Comparison of ENCODE assay signal across 26 mouse cellular contexts in genomic region chr9:9218301-9218700, GRCm38 (mm10). TPM values are rescaled to one million over a fixed set of nuclear protein-coding genes. Genes with fewer than 3 reads are reported as not detected.
DNase-seq lines count a peak whose midpoint lies in the region; ATAC-seq and TF ChIP-seq lines count a peak whose summit lies in the region.
"Had no signal": no experiment of that assay in that cellular context is flagged by ENCODE, and none has a peak within 500 bp of the region (broad histone marks: within the 10 kb centered on the region; RNA-seq: fewer than 3 reads in every experiment).

No protein-coding gene starts in this region.

- no peaks in the 10 kb centered on the region for H3K36me3 ChIP-seq in intestine, embryonic 15.5 days
- H3K36me3 ChIP-seq in intestine, embryonic 16.5 days (ENCODE audit: control insufficient read depth, insufficient read depth, low read length): no peaks in the 10 kb centered on the region
- no peaks in the 10 kb centered on the region for H3K36me3 ChIP-seq in kidney, embryonic 14.5 days (ENCODE audit: control insufficient read depth, insufficient read depth, low read length)
- H3K36me3 ChIP-seq in kidney, embryonic 16.5 days (ENCODE audit: insufficient read depth, low read length): no peaks in the 10 kb centered on the region
- H3K36me3 ChIP-seq in stomach, embryonic 14.5 days (ENCODE audit: control insufficient read depth, insufficient read depth, low read length): no peaks in the 10 kb centered on the region
- H3K36me3 ChIP-seq in stomach, postnatal 0 days (ENCODE audit: control insufficient read depth, insufficient read depth, low read length): no peaks in the 10 kb centered on the region
- H3K36me3 ChIP-seq: embryonic facial prominence, embryonic 10.5 days; embryonic facial prominence, embryonic 12.5 days; forebrain, embryonic 15.5 days; G1E had no signal

- H3K27ac ChIP-seq in intestine, embryonic 15.5 days: no peak overlapping the region
- no peak overlapping the region for H3K27ac ChIP-seq in intestine, embryonic 16.5 days (ENCODE audit: low read length)
- no peak overlapping the region for H3K27ac ChIP-seq in kidney, embryonic 14.5 days (ENCODE audit: low read depth, low read length)
- no peak overlapping the region for H3K27ac ChIP-seq in kidney, embryonic 16.5 days (ENCODE audit: low read length)
- H3K27ac ChIP-seq in stomach, embryonic 14.5 days (ENCODE audit: low read length): no peak overlapping the region
- no peak overlapping the region for H3K27ac ChIP-seq in stomach, postnatal 0 days (replicated peaks)
- H3K27ac ChIP-seq: embryonic facial prominence, embryonic 10.5 days; embryonic facial prominence, embryonic 12.5 days; forebrain, embryonic 13.5 days; forebrain, embryonic 15.5 days had no signal

- H3K4me2 ChIP-seq in intestine, embryonic 15.5 days (replicated peaks): no peak overlapping the region
- H3K4me2 ChIP-seq in intestine, embryonic 16.5 days (ENCODE audit: low read depth, low read length): no peak overlapping the region
- no peak overlapping the region for H3K4me2 ChIP-seq in kidney, embryonic 14.5 days (replicated peaks; ENCODE audit: low read depth, low read length)
- no peak overlapping the region for H3K4me2 ChIP-seq in kidney, embryonic 16.5 days (replicated peaks; ENCODE audit: low read depth, low read length)
- H3K4me2 ChIP-seq in stomach, embryonic 14.5 days (replicated peaks; ENCODE audit: low read depth, low read length): no peak overlapping the region
- H3K4me2 ChIP-seq in stomach, postnatal 0 days (replicated peaks; ENCODE audit: low read depth): no peak overlapping the region
- H3K4me2 ChIP-seq: embryonic facial prominence, embryonic 12.5 days; forebrain, embryonic 13.5 days; forebrain, embryonic 15.5 days had no signal

- no peak for TF ChIP-seq CTCF in stomach, postnatal 0 days (IDR thresholded peaks at IDR 0.05; ENCODE audit: low read depth)

- H3K27me3 ChIP-seq in intestine, embryonic 15.5 days (replicated peaks): no peaks in the 10 kb centered on the region
- no peaks in the 10 kb centered on the region for H3K27me3 ChIP-seq in intestine, embryonic 16.5 days (replicated peaks; ENCODE audit: control insufficient read depth, insufficient read depth, low read length)
- H3K27me3 ChIP-seq in kidney, embryonic 14.5 days (ENCODE audit: control insufficient read depth, insufficient read depth, low read length): no peaks in the 10 kb centered on the region
- no peaks in the 10 kb centered on the region for H3K27me3 ChIP-seq in kidney, embryonic 16.5 days (ENCODE audit: insufficient read depth, low read length)
- H3K27me3 ChIP-seq in stomach, embryonic 14.5 days (ENCODE audit: control insufficient read depth, insufficient read depth, low read length): no peaks in the 10 kb centered on the region
- no peaks in the 10 kb centered on the region for H3K27me3 ChIP-seq in stomach, postnatal 0 days (ENCODE audit: control insufficient read depth, insufficient read depth, low read length)
- H3K27me3 ChIP-seq: CH12.LX; embryonic facial prominence, embryonic 12.5 days; forebrain, embryonic 13.5 days; forebrain, embryonic 15.5 days; Patski had no signal

- WGBS in intestine, embryonic 15.5 days: 77% methylated on average over 2 of the region's 2 CpGs
- WGBS in intestine, embryonic 16.5 days: 76% methylated on average over 2 of the region's 2 CpGs
- 65% methylated on average over 2 of the region's 2 CpGs for WGBS in kidney, embryonic 14.5 days
- 60% methylated on average over 2 of the region's 2 CpGs for WGBS in kidney, embryonic 16.5 days
- 74% methylated on average over 2 of the region's 2 CpGs for WGBS in stomach, embryonic 14.5 days
- WGBS in stomach, postnatal 0 days: 64% methylated on average over 2 of the region's 2 CpGs

- ATAC-seq in intestine, embryonic 15.5 days: 0 out of 2 replicates have a peak, but pooled peaks have one; percentile 32
- ATAC-seq in intestine, embryonic 16.5 days: no peak
- peak; percentile 43; the same call in 1 of the 2 replicates for ATAC-seq in kidney, embryonic 14.5 days (ENCODE audit: low FRiP score, low TSS enrichment)
- ATAC-seq in kidney, embryonic 16.5 days (ENCODE audit: low FRiP score, low TSS enrichment): no peak
- ATAC-seq in stomach, embryonic 14.5 days (ENCODE audit: insufficient number of reproducible peaks, insufficient read depth, low FRiP score, low read depth): peak; percentile 58; the same call in 1 of the 2 replicates
- no peak for ATAC-seq in stomach, postnatal 0 days (ENCODE audit: low FRiP score, low TSS enrichment)
- ATAC-seq: activated CD4-positive, CD25-positive, alpha-beta regulatory T cell, adult 4 months; CD4-positive, CD25-positive, alpha-beta regulatory T cell, adult 4 months; forebrain, embryonic 13.5 days; forebrain, embryonic 15.5 days; Patski had no signal

- no peaks in the 10 kb centered on the region for H3K9me3 ChIP-seq in intestine, embryonic 15.5 days
- H3K9me3 ChIP-seq in intestine, embryonic 16.5 days (ENCODE audit: control insufficient read depth, low read length): no peaks in the 10 kb centered on the region
- no peaks in the 10 kb centered on the region for H3K9me3 ChIP-seq in kidney, embryonic 14.5 days (ENCODE audit: control insufficient read depth, low read length)
- no peaks in the 10 kb centered on the region for H3K9me3 ChIP-seq in kidney, embryonic 16.5 days (ENCODE audit: low read length)
- no peaks in the 10 kb centered on the region for H3K9me3 ChIP-seq in stomach, embryonic 14.5 days (ENCODE audit: control insufficient read depth, low read depth, low read length)
- H3K9me3 ChIP-seq in stomach, postnatal 0 days (ENCODE audit: control insufficient read depth, low read length): no peaks in the 10 kb centered on the region
- H3K9me3 ChIP-seq: embryonic facial prominence, embryonic 10.5 days; embryonic facial prominence, embryonic 12.5 days; forebrain, embryonic 13.5 days; forebrain, embryonic 15.5 days; G1E had no signal

- no peak for TF ChIP-seq EP300 in stomach, postnatal 0 days (optimal IDR thresholded peaks at IDR 0.05)

- peaks cover 3% of the 10 kb centered on the region; the same call in 1 of the 2 replicates for H3K4me1 ChIP-seq in intestine, embryonic 15.5 days (replicated peaks)
- peaks cover 7% of the 10 kb centered on the region for H3K4me1 ChIP-seq in intestine, embryonic 16.5 days (ENCODE audit: control insufficient read depth, insufficient read depth, low read length)
- H3K4me1 ChIP-seq in kidney, embryonic 14.5 days (ENCODE audit: control insufficient read depth, insufficient read depth, low read length): no peaks in the 10 kb centered on the region
- 0 out of 2 replicates have a peak, but pooled peaks cover 2% of the 10 kb centered on the region for H3K4me1 ChIP-seq in kidney, embryonic 16.5 days (ENCODE audit: insufficient read depth, low read length)
- H3K4me1 ChIP-seq in stomach, embryonic 14.5 days (ENCODE audit: control insufficient read depth, insufficient read depth, low read length): no peaks in the 10 kb centered on the region
- H3K4me1 ChIP-seq in stomach, postnatal 0 days (replicated peaks; ENCODE audit: control insufficient read depth, insufficient read depth): no peaks in the 10 kb centered on the region

- no peak overlapping the region for H3K4me3 ChIP-seq in intestine, embryonic 15.5 days (replicated peaks)
- no peak overlapping the region for H3K4me3 ChIP-seq in intestine, embryonic 16.5 days (ENCODE audit: low read length)
- no peak overlapping the region for H3K4me3 ChIP-seq in kidney, embryonic 14.5 days (ENCODE audit: low read length)
- no peak overlapping the region for H3K4me3 ChIP-seq in kidney, embryonic 16.5 days (ENCODE audit: low read length)
- no peak overlapping the region for H3K4me3 ChIP-seq in stomach, embryonic 14.5 days (ENCODE audit: low read depth, low read length)
- H3K4me3 ChIP-seq in stomach, postnatal 0 days (ENCODE audit: low read depth, low read length): no peak overlapping the region
- H3K4me3 ChIP-seq: embryonic facial prominence, embryonic 10.5 days; embryonic facial prominence, embryonic 12.5 days; forebrain, embryonic 13.5 days; forebrain, embryonic 15.5 days had no signal

- H3K9ac ChIP-seq in intestine, embryonic 15.5 days: no peak overlapping the region
- H3K9ac ChIP-seq in intestine, embryonic 16.5 days (ENCODE audit: low read depth, low read length): no peak overlapping the region
- no peak overlapping the region for H3K9ac ChIP-seq in kidney, embryonic 14.5 days (ENCODE audit: low read depth, low read length)
- no peak overlapping the region for H3K9ac ChIP-seq in kidney, embryonic 16.5 days (replicated peaks; ENCODE audit: low read length)
- no peak overlapping the region for H3K9ac ChIP-seq in stomach, embryonic 14.5 days (replicated peaks; ENCODE audit: low read depth, low read length)
- no peak overlapping the region for H3K9ac ChIP-seq in stomach, postnatal 0 days (ENCODE audit: low read length)
- H3K9ac ChIP-seq: embryonic facial prominence, embryonic 12.5 days; forebrain, embryonic 13.5 days; forebrain, embryonic 15.5 days had no signal

- peak; percentile 2 for DNase-seq in embryo, embryonic 11 days
- DNase-seq in embryo, embryonic 10 days (ENCODE audit: low spot score): no peak
- DNase-seq in stomach, postnatal 0 days (ENCODE audit: low spot score): no peak
- DNase-seq: adrenal gland, adult 8-10 months; adrenal gland, postnatal 14 days; adrenal gland, postnatal 36 days; B cell, adult 2 months; cerebellum, adult 11-12 months; cerebellum, adult 2 months; cerebellum, adult 9-10 months; cerebellum, postnatal 10 days; cerebellum, postnatal 25 days had no signal

RNA-seq across cellular contexts. Expression of gene Arhgap42, which starts 20.6 kb away (rescaled TPM):
- polyA plus RNA-seq in intestine, embryonic 15.5 days (2015; fragmentation: Nextera tagmentation; extraction: Ambion mirVana): 34.5 and 43.0 TPM in 2 replicates
- polyA plus RNA-seq in intestine, embryonic 16.5 days (2015; fragmentation: Nextera tagmentation; extraction: Ambion mirVana): 28.9 and 30.5 TPM in 2 replicates
- polyA plus RNA-seq in kidney, embryonic 14.5 days (2014; fragmentation: Nextera tagmentation; extraction: Ambion mirVana): 27.0 and 43.4 TPM in 2 replicates
- polyA plus RNA-seq in kidney, embryonic 16.5 days (2015; fragmentation: Nextera tagmentation; extraction: Ambion mirVana): 35.3 and 42.3 TPM in 2 replicates
- 37.1 and 44.6 TPM in 2 replicates for polyA plus RNA-seq in stomach, embryonic 14.5 days (2014; fragmentation: Nextera tagmentation; extraction: Ambion mirVana)
- polyA plus RNA-seq in stomach, postnatal 0 days (2015; fragmentation: Nextera tagmentation; extraction: Ambion mirVana): 19.8 and 21.7 TPM in 2 replicates
- polyA plus RNA-seq: activated CD4-positive, CD25-positive, alpha-beta regulatory T cell, adult 4 months; CD4-positive, CD25-positive, alpha-beta regulatory T cell, adult 4 months; G1E had no signal

Comparison
In these comparisons a context has a peak if more than half of its experiments do, and no peak if none do; other contexts are left out.
1. ATAC-seq: peak in intestine, embryonic 15.5 days (single experiment), kidney, embryonic 14.5 days (single experiment) and stomach, embryonic 14.5 days (single experiment); none in intestine, embryonic 16.5 days (single experiment), kidney, embryonic 16.5 days (single experiment) and stomach, postnatal 0 days (single experiment).